Mouse (Mus musculus) forebrain, embryonic 14.5 days (tissue): ENCODE data around the gene Gpr173. TPM values are rescaled to one million over a fixed set of nuclear protein-coding genes. Genes with fewer than 3 reads are reported as not detected.

Source experiments
- ATAC-seq: fragments of 200-750 bp; cut with Nextera tagmentation; 2 replicates; pipeline ENCODE4 v1.8.0; 2017; ENCODE audit warnings: mild to moderate bottlenecking, moderate library complexity
- DNase-seq: peaks from one replicate; pipeline ENCODE4 v3.0.0-alpha.2; 2015; ENCODE audit warnings: low spot score
- H3K27ac ChIP-seq: fragments of 300-500 bp; sonication (generic); 2 replicates; pipeline ENCODE4 v1.5.1; 2014; ENCODE audit warnings: low read depth, mild to moderate bottlenecking, control low read depth, low read length, moderate library complexity
- H3K27me3 ChIP-seq: fragments of 300-500 bp; sonication (generic); replicated peaks from 2 replicates; pipeline ENCODE4 v1.6.1; 2014; ENCODE audit warnings: low read length, control low read depth, mixed read lengths; ENCODE audit not compliant: control insufficient read depth, insufficient read depth
- H3K36me3 ChIP-seq: fragments of 300-500 bp; sonication (generic); 2 replicates; pipeline ENCODE4 v1.6.1; 2014; ENCODE audit warnings: low read length, control low read depth; ENCODE audit not compliant: control insufficient read depth, insufficient read depth
- H3K4me1 ChIP-seq: fragments of 300-500 bp; sonication (generic); 2 replicates; pipeline ENCODE4 v1.6.1; 2014; ENCODE audit warnings: antibody characterized with exemption, low read length, control low read depth; ENCODE audit not compliant: control insufficient read depth, insufficient read depth
- H3K4me2 ChIP-seq: fragments of 300-500 bp; sonication (generic); 2 replicates; pipeline ENCODE4 v1.6.1; 2014; ENCODE audit warnings: mild to moderate bottlenecking, control low read depth, low read length
- H3K4me3 ChIP-seq: fragments of 300-500 bp; sonication (generic); 2 replicates; pipeline ENCODE4 v1.5.1; 2014; ENCODE audit warnings: low read depth, low read length, control low read depth
- H3K9ac ChIP-seq: fragments of 300-500 bp; sonication (generic); 2 replicates; pipeline ENCODE4 v1.6.1; 2014; ENCODE audit warnings: mild to moderate bottlenecking, low read length, control low read depth, moderate library complexity
- H3K9me3 ChIP-seq: fragments of 300-500 bp; sonication (generic); replicated peaks from 2 replicates; pipeline ENCODE4 v1.6.1; 2016; ENCODE audit warnings: low read length, control low read depth, mixed read lengths; ENCODE audit not compliant: control insufficient read depth
- WGBS: fragments of 180-500 bp; shearing (Covaris S2); extraction: QIAGEN DNeasy Blood & Tissue Kit; methylation state at CpG from one replicate; pipeline ENCODE4 v1.1.7; 2014; 5-methylcytosine and 5-hydroxymethylcytosine counted together
- polyA plus RNA-seq: library from polyadenylated mRNA; unstranded; fragments of >200 nt; fragmentation: Nextera tagmentation; extraction: Ambion mirVana; gene quantifications from 2 replicates; pipeline ENCODE4 v1.2.1, GENCODE M21; 2014

The Gpr173 gene
- polyA plus RNA-seq, result 7.3 and 8.7 TPM in 2 replicates

DNA sequence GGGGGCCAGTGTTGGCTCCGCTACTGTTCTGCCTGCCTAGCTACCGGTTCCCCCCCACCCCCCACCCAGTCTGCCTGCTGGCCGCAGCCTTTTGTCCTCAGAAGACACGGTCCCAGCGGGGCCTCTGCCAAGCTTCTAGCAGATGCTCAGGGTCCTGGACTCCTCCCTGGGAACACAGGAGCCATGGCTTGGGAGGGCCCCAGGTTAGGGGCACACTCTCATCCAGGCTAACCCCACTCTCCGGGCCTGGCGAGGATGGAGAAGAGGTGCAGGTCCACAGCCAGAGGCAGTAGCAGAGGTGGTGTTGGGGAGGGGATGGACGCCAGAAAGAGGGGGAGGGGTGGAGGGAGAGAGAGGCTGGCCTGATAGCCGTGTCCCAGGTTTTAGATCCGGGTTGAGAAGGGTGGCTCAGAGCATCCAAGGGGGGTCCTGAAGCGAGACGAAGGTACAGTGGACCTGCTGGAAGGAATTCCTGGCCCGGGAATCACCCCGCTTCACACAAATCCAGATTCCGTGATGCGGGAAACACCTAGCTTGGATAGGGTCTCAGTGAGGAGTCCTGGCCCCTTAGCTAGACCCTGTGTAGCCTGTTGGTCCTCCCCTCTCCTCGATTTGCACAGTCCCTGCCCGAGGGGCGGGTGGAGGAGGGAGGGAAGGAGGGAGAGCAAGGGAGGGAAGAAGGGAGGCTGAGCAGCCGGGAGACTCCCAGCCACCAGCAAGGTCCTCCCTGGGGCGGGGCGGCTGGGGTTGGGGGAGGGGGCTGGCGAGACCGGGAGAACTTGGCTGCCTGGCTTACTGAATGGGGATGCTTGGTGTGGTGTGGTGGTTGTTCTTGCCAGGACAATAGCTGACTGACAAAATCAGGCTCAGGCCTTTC is at the start of gene Gpr173:
TSS of gene Gpr173 (minus strand) at position 308 of the 877 bp plus-strand sequence.
- 30% methylated on average over 23 of the region's 24 CpGs for WGBS
- 0 out of 2 replicates have a peak, but pooled peaks cover 4% of the 10 kb centered on the region for H3K4me1 ChIP-seq
- peak within 1 kb of the TSS; percentile 52 for H3K4me3 ChIP-seq
- H3K36me3 ChIP-seq, result no peaks in the 10 kb centered on the region
- H3K9ac ChIP-seq, result peak within 1 kb of the TSS; percentile 75
- no peaks in the 10 kb centered on the region for H3K9me3 ChIP-seq
- H3K4me2 ChIP-seq, result peak within 1 kb of the TSS; percentile 56
- peak within 1 kb of the TSS; percentile 65 for H3K27ac ChIP-seq
- H3K27me3 ChIP-seq, result peaks cover 9% of the 10 kb centered on the region; the same call in 1 of the 2 replicates
- DNase-seq (peak; percentile 81), ATAC-seq (peak; percentile 97)

DNA sequence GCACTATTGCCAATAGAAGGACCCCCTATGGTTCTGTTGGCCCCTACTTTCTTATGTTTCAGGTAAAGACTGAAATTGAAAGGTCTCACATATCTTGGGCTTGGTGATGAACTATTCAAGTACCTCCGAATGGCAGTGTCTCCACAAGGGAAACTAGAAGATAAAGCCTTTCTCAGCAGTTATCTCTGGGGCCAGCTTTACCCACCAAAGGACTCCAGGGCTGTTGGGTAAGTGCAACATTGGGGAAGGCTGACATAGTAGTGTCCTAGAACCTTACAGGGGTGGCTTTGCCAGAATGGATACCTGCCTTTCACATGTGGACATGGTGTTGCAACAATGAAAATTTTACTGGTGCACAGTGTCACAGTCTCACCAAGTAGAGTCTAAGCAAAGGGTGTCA is 34.7 kb upstream of the Gpr173 start:
- Histone ChIP-seq H3K27ac (no peak overlapping the region), H3K9ac (no peak overlapping the region), H3K9me3 (no peaks in the 10 kb centered on the region), H3K4me2 (no peak overlapping the region), H3K36me3 (no peaks in the 10 kb centered on the region), H3K4me3 (no peak overlapping the region), H3K4me1 (no peaks in the 10 kb centered on the region), H3K27me3 (0 out of 2 replicates have a peak, but pooled peaks cover 4% of the 10 kb centered on the region)
- ATAC-seq (no peak), DNase-seq (no peak)
- WGBS, result 93% methylated on average over 1 of the region's 1 CpGs

DNA sequence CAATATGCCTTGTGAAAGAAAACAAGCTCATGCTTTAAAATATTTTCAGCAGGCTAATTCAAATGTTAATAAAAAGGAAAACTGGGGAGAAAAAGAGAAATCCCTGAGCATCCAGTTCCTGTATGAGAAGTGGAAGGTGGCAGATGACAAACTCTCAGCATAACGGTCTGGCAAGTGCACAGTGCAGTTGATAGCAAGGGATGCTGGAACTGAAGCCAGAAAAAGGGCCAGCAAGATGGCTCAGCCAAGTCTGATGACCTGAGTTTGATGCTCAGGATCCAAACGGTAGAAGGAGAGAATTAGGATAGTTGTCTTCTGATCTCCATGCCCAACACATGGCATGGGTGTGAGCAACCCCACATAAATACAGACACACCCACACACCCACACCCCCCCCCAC is 31.6 kb upstream of the Gpr173 start:
- no peak overlapping the region for H3K4me2 ChIP-seq
- DNase-seq (no peak), ATAC-seq (no peak)
- no peak overlapping the region for H3K4me3 ChIP-seq
- WGBS, result 72% methylated on average over 2 of the region's 2 CpGs
- 0 out of 2 replicates have a peak, but pooled peaks cover 4% of the 10 kb centered on the region for H3K27me3 ChIP-seq
- no peak overlapping the region for H3K27ac ChIP-seq
- H3K9ac ChIP-seq, result no peak overlapping the region
- no peaks in the 10 kb centered on the region for H3K36me3 ChIP-seq
- no peaks in the 10 kb centered on the region for H3K9me3 ChIP-seq
- H3K4me1 ChIP-seq, result no peaks in the 10 kb centered on the region

DNA sequence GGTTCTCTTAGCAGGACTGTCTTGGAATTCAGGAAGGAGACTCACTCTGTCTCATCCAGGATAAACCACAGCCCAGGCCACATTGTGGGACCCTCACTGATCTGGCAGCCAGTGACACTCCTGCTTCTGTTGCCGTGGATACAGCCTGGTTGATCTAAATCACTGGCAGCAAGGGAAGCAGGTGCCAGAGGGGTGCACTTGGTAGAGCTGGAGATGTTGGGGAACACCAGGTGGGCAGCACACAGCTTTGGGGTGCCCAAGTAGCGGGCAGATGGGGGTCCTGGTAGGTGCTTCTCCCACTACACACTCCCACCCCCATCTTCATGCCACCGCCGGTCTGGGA is 479 bp downstream of the Gpr173 start:
- DNase-seq (peak; percentile 42), ATAC-seq (peak; percentile 35; the same call in 1 of the 2 replicates)
- Histone ChIP-seq H3K36me3 (no peaks in the 10 kb centered on the region), H3K4me3 (peak overlapping the region; percentile 52), H3K9me3 (no peaks in the 10 kb centered on the region), H3K4me1 (0 out of 2 replicates have a peak, but pooled peaks cover 4% of the 10 kb centered on the region), H3K27ac (peak overlapping the region; percentile 65), H3K9ac (peak overlapping the region; percentile 75), H3K27me3 (peaks cover 9% of the 10 kb centered on the region; the same call in 1 of the 2 replicates), H3K4me2 (peak overlapping the region; percentile 56)
- 29% methylated on average over 4 of the region's 4 CpGs for WGBS

- peaks cover 9% of the 10 kb centered on the region; the same call in 1 of the 2 replicates for H3K27me3 ChIP-seq
- H3K9me3 ChIP-seq, result no peaks in the 10 kb centered on the region
- no peak overlapping the region for H3K9ac ChIP-seq
- 0 out of 2 replicates have a peak, but pooled peaks cover 4% of the 10 kb centered on the region for H3K4me1 ChIP-seq
- no peaks in the 10 kb centered on the region for H3K36me3 ChIP-seq
- peak overlapping the region; percentile 56 for H3K4me2 ChIP-seq
- ATAC-seq, result no peak
- WGBS, result 74% methylated on average over 2 of the region's 2 CpGs
- H3K4me3 ChIP-seq, result no peak overlapping the region
- H3K27ac ChIP-seq, result no peak overlapping the region
- DNase-seq, result peak; percentile 4
These were observed 2.1 kb downstream of the Gpr173 start for GRCm38 (mm10) chrX:152366418-152366817.

DNA sequence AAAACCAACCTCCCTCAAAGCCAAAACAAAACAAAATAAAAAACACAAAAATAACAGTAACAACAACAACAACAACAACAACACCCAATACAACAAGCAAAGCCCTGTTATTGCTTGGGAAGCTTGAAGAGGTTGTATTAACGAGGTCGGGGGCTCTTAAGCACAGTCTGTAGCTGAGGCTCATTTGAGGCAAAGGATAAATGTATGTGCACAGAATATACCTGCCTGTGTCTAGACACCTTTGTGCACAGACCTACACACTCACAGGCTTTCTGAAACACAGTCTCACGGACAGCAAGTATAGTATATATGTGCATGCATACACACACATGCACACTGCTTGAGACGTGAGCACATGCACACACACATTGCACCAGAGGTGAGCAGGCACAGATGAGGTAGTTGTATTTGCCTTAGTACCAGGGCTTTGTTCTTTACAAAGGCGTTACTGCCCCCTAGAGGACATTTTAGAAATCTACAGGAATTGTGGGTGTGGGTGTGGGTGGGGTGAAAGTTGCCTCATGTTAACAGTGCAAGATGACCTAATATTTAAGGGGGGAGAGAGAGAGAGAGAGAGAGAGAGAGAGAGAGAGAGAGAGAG is 15.9 kb downstream of the Gpr173 start:
- H3K4me1 ChIP-seq, result no peaks in the 10 kb centered on the region
- 0 out of 2 replicates have a peak, but pooled peaks cover 4% of the 10 kb centered on the region for H3K27me3 ChIP-seq
- no peak overlapping the region for H3K4me3 ChIP-seq
- no peak overlapping the region for H3K4me2 ChIP-seq
- no peaks in the 10 kb centered on the region for H3K36me3 ChIP-seq
- H3K27ac ChIP-seq, result no peak overlapping the region
- WGBS, result 23% methylated on average over 5 of the region's 5 CpGs
- no peak overlapping the region for H3K9ac ChIP-seq
- H3K9me3 ChIP-seq, result no peaks in the 10 kb centered on the region
- ATAC-seq (peak; percentile 84), DNase-seq (peak; percentile 76)

DNA sequence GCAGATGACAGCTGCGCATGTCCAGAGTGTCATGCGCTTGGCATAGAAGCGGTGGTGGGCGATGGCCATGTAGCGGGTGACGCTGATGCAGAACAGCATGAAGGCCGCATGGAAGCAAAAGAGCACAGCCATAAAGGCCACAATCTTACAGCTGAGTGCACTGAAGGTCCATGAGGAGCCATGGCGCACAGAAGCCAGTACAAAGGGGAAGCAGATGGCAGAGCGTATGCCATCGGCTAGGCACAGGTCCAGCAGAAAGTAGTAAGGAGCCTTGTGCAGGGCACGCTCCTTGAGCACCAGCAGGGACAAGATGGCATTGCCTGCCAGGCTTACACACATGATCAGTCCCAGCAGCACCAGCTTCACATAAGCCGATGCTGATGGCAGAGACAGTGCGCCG is 21.5 kb downstream of the Gpr173 start:
- no peak overlapping the region for H3K4me2 ChIP-seq
- 94% methylated on average over 14 of the region's 14 CpGs for WGBS
- no peak overlapping the region for H3K9ac ChIP-seq
- H3K36me3 ChIP-seq, result no peaks in the 10 kb centered on the region
- H3K4me3 ChIP-seq, result no peak overlapping the region
- DNase-seq (no peak), ATAC-seq (no peak)
- H3K27ac ChIP-seq, result no peak overlapping the region
- peaks cover 10% of the 10 kb centered on the region; the same call in 1 of the 2 replicates for H3K27me3 ChIP-seq
- H3K4me1 ChIP-seq, result no peaks in the 10 kb centered on the region; the same call in 1 of the 2 replicates
- H3K9me3 ChIP-seq, result no peaks in the 10 kb centered on the region

- no peak overlapping the region for H3K27ac ChIP-seq
- ATAC-seq (no peak), DNase-seq (no peak)
- peaks cover 10% of the 10 kb centered on the region; the same call in 1 of the 2 replicates for H3K27me3 ChIP-seq
- no peaks in the 10 kb centered on the region; the same call in 1 of the 2 replicates for H3K4me1 ChIP-seq
- no peak overlapping the region for H3K9ac ChIP-seq
- H3K9me3 ChIP-seq, result no peaks in the 10 kb centered on the region
- WGBS, result 93% methylated on average over 15 of the region's 15 CpGs
- no peaks in the 10 kb centered on the region for H3K36me3 ChIP-seq
- H3K4me3 ChIP-seq, result no peak overlapping the region
- no peak overlapping the region for H3K4me2 ChIP-seq
These were observed 21.9 kb downstream of the Gpr173 start for GRCm38 (mm10) chrX:152346587-152346986.
